Mouse (Mus musculus) testis, adult 2 months (tissue): ENCODE data around the gene Mkrn2.

Experiments used
- CTCF ChIP-seq: fragments of 200-500 bp; IDR thresholded peaks from 2 replicates; pipeline ENCODE4 v1.5.1; 2012; ENCODE audit warnings: low read depth, mild to moderate bottlenecking, inconsistent platforms, low read length, moderate library complexity; ENCODE audit not compliant: control insufficient read depth, insufficient read depth, insufficient replicate concordance
- POLR2A ChIP-seq: fragments of 200-500 bp; IDR thresholded peaks from 2 replicates; pipeline ENCODE4 v1.6.1; 2012; ENCODE audit warnings: low read depth, mild to moderate bottlenecking, inconsistent platforms, low read length, moderate library complexity; ENCODE audit not compliant: control insufficient read depth

GRCm38 (mm10) chr6:115595667-115596066 lies 6.0 kb upstream of the Mkrn2 start:
- TF ChIP-seq CTCF = no peak
- no peak for TF ChIP-seq POLR2A
